Mouse (Mus musculus) heart, embryonic 16.5 days (tissue): Measurements from ENCODE around the gene Pip4k2a. TPM values are rescaled to one million over a fixed set of nuclear protein-coding genes. Genes with fewer than 3 reads are reported as not detected.

Experiments used
- ATAC-seq: fragments of 200-750 bp; cut with Nextera tagmentation; replicated peaks from 2 replicates; pipeline ENCODE4 v1.8.0; 2017; ENCODE audit warnings: moderate number of reproducible peaks; ENCODE audit not compliant: insufficient read depth, low FRiP score; ENCODE audit errors: extremely low read depth
- H3K27ac ChIP-seq: fragments of 300-500 bp; sonication (generic); 2 replicates; pipeline ENCODE4 v1.5.1; 2014; ENCODE audit warnings: mild to moderate bottlenecking, low read length, control low read depth, moderate library complexity
- H3K27me3 ChIP-seq: fragments of 300-500 bp; sonication (generic); 2 replicates; pipeline ENCODE4 v1.6.1; 2014; ENCODE audit warnings: low read length, mixed read lengths; ENCODE audit not compliant: control insufficient read depth, insufficient read depth
- H3K36me3 ChIP-seq: fragments of 300-500 bp; sonication (generic); 2 replicates; pipeline ENCODE4 v1.6.1; 2014; ENCODE audit not compliant: control insufficient read depth, insufficient read depth
- H3K4me1 ChIP-seq: fragments of 300-500 bp; sonication (generic); 2 replicates; pipeline ENCODE4 v1.6.1; 2014; ENCODE audit warnings: low read length, mixed read lengths; ENCODE audit not compliant: control insufficient read depth, insufficient read depth
- H3K4me2 ChIP-seq: fragments of 300-500 bp; sonication (generic); 2 replicates; pipeline ENCODE4 v1.6.1; 2014; ENCODE audit warnings: low read depth, mild to moderate bottlenecking, control low read depth, low read length
- H3K4me3 ChIP-seq: fragments of 300-500 bp; sonication (generic); 2 replicates; pipeline ENCODE4 v1.5.1; 2014; ENCODE audit warnings: mild to moderate bottlenecking, control low read depth, low read length
- H3K9ac ChIP-seq: fragments of 300-500 bp; sonication (generic); 2 replicates; pipeline ENCODE4 v1.6.1; 2014; ENCODE audit warnings: low read length, control low read depth
- H3K9me3 ChIP-seq: fragments of 300-500 bp; sonication (generic); replicated peaks from 2 replicates; pipeline ENCODE4 v1.6.1; 2016; ENCODE audit warnings: low read length; ENCODE audit not compliant: control insufficient read depth
- WGBS: fragments of 180-500 bp; shearing (Covaris S2); extraction: QIAGEN DNeasy Blood & Tissue Kit; methylation state at CpG from one replicate; pipeline ENCODE4 v1.1.7; 2014; 5-methylcytosine and 5-hydroxymethylcytosine counted together
- polyA plus RNA-seq: library from polyadenylated mRNA; unstranded; fragments of >200 nt; fragmentation: Nextera tagmentation; extraction: Ambion mirVana; gene quantifications from 2 replicates; pipeline ENCODE4 v1.2.1, GENCODE M21; 2015

Gene Pip4k2a
- polyA plus RNA-seq, 1 experiment from 2014 or later: 10.0 TPM

- 90% methylated on average over 6 of the region's 6 CpGs for WGBS
- Histone ChIP-seq H3K9ac (no peak overlapping the region), H3K4me2 (no peak overlapping the region), H3K27me3 (no peaks in the 10 kb centered on the region), H3K36me3 (no peaks in the 10 kb centered on the region), H3K9me3 (no peaks in the 10 kb centered on the region), H3K27ac (no peak overlapping the region), H3K4me3 (no peak overlapping the region), H3K4me1 (peaks cover 13% of the 10 kb centered on the region)
- no peak for ATAC-seq
Observed at GRCm38 (mm10) chr2:18911251-18911934, 86.5 kb downstream of the Pip4k2a start.

DNA sequence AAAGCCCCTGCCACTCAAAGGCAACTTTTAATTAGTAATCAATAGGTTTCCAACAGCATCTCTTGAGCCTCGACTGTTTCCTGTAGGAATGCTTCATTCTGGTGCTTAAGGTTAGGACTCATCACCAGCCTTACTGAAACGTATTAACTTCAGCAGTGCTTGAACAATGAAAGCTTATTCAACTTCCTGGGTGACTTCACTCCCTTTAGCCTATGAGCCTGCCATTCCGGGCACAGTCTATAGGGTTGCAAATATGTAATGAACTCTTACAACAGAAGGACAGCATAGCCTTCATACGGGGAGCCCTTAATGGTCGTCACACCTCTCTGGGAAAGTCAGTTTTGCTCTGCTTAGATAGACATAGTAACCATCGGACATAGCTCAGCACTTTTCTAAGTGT is 87.7 kb downstream of the Pip4k2a start:
- no peak overlapping the region for H3K27ac ChIP-seq
- no peaks in the 10 kb centered on the region for H3K36me3 ChIP-seq
- no peak overlapping the region for H3K4me2 ChIP-seq
- H3K4me1 ChIP-seq: peaks cover 3% of the 10 kb centered on the region
- H3K9me3 ChIP-seq: no peaks in the 10 kb centered on the region
- no peaks in the 10 kb centered on the region for H3K27me3 ChIP-seq
- WGBS: 77% methylated on average over 6 of the region's 6 CpGs
- H3K4me3 ChIP-seq: no peak overlapping the region
- ATAC-seq: no peak
- H3K9ac ChIP-seq: no peak overlapping the region

DNA sequence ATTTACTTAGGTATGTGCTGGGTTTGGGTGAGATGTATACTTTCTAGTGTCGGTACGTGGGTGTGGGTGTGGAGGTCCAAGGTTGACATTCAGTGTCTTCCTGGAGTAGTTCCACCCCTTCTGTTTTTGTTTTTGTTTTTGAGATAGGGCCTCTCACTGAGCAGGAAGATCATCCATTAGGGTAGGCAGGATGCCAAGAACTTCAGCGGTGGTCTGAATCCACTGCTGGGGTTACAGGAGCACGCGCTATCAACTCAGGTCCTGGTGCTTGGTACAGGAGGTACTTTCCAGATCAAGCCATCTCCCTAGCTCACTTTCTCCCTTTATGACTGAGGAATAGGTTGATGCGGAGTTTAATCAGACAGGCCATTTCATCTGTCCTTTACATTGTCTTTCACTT is 88.2 kb downstream of the Pip4k2a start:
- peaks cover 3% of the 10 kb centered on the region for H3K4me1 ChIP-seq
- no peak overlapping the region for H3K27ac ChIP-seq
- H3K4me2 ChIP-seq: no peak overlapping the region
- ATAC-seq: no peak
- no peaks in the 10 kb centered on the region for H3K9me3 ChIP-seq
- WGBS: 58% methylated on average over 6 of the region's 6 CpGs
- H3K27me3 ChIP-seq: no peaks in the 10 kb centered on the region
- H3K36me3 ChIP-seq: no peaks in the 10 kb centered on the region
- H3K4me3 ChIP-seq: no peak overlapping the region
- no peak overlapping the region for H3K9ac ChIP-seq

DNA sequence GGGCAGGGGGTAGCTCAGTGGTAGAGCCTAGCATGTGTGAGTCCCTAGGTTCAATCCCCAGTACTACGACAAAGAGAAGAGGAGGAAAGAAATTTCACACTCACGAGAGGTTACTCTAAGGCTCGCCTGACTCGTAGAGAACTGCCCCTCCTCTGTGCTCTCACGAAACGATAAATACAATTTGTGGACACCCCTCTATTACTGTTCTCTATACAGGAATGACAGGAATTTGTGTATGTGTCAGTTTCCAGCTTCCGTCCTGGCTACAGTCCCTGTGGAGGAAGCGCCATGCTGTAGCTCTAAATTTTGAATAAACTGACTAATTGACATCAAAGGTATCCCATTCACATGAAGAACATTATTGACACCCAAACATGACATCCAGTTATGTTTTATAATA is 90.7 kb downstream of the Pip4k2a start:
- Histone ChIP-seq H3K4me1 (peaks cover 3% of the 10 kb centered on the region), H3K36me3 (no peaks in the 10 kb centered on the region), H3K4me2 (no peak overlapping the region), H3K9me3 (no peaks in the 10 kb centered on the region), H3K27me3 (no peaks in the 10 kb centered on the region), H3K9ac (no peak overlapping the region), H3K27ac (no peak overlapping the region), H3K4me3 (no peak overlapping the region)
- WGBS: 44% methylated on average over 8 of the region's 8 CpGs
- ATAC-seq: no peak

DNA sequence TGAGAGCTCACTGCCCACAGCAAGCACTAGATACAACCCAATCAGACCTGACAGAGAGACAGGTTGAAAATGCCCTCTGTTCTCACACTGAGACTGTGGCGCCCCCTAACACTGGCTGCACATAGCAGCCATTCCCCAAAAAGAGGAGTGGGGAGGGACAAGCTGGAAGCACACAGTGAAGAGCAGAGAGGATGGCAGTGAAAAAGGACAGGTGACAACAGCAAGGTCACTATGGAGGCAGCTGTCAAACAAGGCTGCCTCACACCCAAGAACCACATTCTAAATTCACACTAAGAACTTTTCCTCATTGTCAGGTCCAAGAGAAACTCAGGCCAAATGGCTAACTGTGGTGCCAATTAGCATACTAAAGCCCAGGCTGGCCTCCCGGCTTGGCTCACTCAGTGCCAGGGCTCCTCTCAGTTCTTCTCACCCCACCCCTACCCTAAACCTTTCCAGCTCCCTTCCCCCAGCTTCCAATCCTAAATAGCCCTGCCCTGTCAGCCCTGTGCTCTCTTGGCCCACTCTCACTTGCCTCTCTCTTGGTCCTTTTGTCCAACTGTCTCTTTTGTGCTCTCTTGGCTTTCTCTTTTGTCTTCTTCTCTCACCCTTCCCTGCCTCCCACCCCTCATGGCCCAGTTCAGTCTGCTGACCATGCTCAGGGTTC is 91.4 kb downstream of the Pip4k2a start:
- H3K4me2 ChIP-seq: no peak overlapping the region
- H3K9ac ChIP-seq: no peak overlapping the region
- H3K27me3 ChIP-seq: no peaks in the 10 kb centered on the region
- H3K4me3 ChIP-seq: no peak overlapping the region
- ATAC-seq: no peak
- 72% methylated on average over 2 of the region's 2 CpGs for WGBS
- H3K27ac ChIP-seq: no peak overlapping the region
- H3K4me1 ChIP-seq: peaks cover 3% of the 10 kb centered on the region
- H3K36me3 ChIP-seq: peaks cover 4% of the 10 kb centered on the region; the same call in 1 of the 2 replicates
- H3K9me3 ChIP-seq: no peaks in the 10 kb centered on the region

DNA sequence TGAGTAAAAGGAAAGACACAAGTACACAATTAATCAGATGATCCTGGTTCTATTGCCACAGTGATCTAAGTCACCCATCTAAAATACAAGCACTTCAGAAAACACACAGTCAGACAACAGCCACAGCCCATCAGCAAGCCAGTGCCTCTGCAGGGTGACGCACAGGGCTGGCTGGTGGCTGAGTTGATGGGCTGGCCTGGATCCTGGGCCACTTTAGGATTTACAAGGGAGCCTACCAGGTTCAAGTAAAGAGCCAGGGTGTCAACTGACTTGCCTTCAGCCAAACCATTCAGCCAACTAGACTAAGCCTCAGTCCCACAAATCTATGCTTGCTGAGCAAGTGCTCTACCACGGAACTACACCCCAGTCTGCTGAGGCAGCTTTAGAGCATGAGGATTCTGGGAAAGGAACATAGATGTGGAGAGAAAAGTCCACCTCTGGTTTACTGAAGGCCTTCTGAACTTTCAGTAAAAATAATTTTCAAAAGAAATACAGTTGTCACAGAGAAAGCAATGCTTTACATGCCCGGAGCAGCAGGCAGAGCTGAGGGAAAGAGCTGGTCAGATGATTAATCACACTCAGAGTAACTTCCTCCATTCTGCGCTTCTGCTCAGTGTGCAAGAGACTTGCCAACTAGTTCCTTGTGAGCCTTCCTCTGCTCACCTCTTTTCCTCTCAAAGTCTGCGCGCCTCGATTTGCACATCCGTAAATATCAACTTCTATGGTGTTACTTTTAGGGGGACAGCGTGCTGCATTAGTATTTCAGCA is 94.4 kb downstream of the Pip4k2a start:
- no peak overlapping the region for H3K4me2 ChIP-seq
- no peak overlapping the region for H3K27ac ChIP-seq
- H3K9ac ChIP-seq: no peak overlapping the region
- peaks cover under 1% of the 10 kb centered on the region for H3K4me1 ChIP-seq
- H3K27me3 ChIP-seq: no peaks in the 10 kb centered on the region
- H3K4me3 ChIP-seq: no peak overlapping the region
- peaks cover 12% of the 10 kb centered on the region for H3K36me3 ChIP-seq
- ATAC-seq: no peak
- WGBS: 84% methylated on average over 9 of the region's 9 CpGs
- H3K9me3 ChIP-seq: peaks cover 4% of the 10 kb centered on the region

- Histone ChIP-seq H3K9ac (no peak overlapping the region), H3K27ac (no peak overlapping the region), H3K4me3 (no peak overlapping the region), H3K27me3 (no peaks in the 10 kb centered on the region), H3K36me3 (peaks cover 12% of the 10 kb centered on the region), H3K9me3 (peaks cover 4% of the 10 kb centered on the region), H3K4me2 (no peak overlapping the region), H3K4me1 (peaks cover 10% of the 10 kb centered on the region)
- ATAC-seq: no peak
- 73% methylated on average over 4 of the region's 4 CpGs for WGBS
Observed at GRCm38 (mm10) chr2:18901133-18901532, 96.8 kb downstream of the Pip4k2a start.

- Histone ChIP-seq H3K9ac (no peak overlapping the region), H3K4me2 (no peak overlapping the region), H3K4me3 (no peak overlapping the region), H3K4me1 (peaks cover 10% of the 10 kb centered on the region), H3K27me3 (no peaks in the 10 kb centered on the region), H3K9me3 (peaks cover 4% of the 10 kb centered on the region), H3K27ac (no peak overlapping the region), H3K36me3 (peaks cover 12% of the 10 kb centered on the region)
- ATAC-seq: no peak
- WGBS: 96% methylated on average over 2 of the region's 2 CpGs
Observed at GRCm38 (mm10) chr2:18900635-18901034, 97.3 kb downstream of the Pip4k2a start.

- WGBS: 27% methylated on average over 10 of the region's 10 CpGs
- H3K27me3 ChIP-seq: no peaks in the 10 kb centered on the region
- peaks cover 4% of the 10 kb centered on the region for H3K9me3 ChIP-seq
- peaks cover 10% of the 10 kb centered on the region for H3K4me1 ChIP-seq
- no peak overlapping the region for H3K4me3 ChIP-seq
- no peak overlapping the region for H3K9ac ChIP-seq
- no peak overlapping the region for H3K4me2 ChIP-seq
- peaks cover 12% of the 10 kb centered on the region for H3K36me3 ChIP-seq
- peak overlapping the region; percentile 60 for H3K27ac ChIP-seq
- no peak for ATAC-seq
Observed at GRCm38 (mm10) chr2:18897742-18898256, 100.1 kb downstream of the Pip4k2a start.
